Mouse (Mus musculus) liver, embryonic 13.5 days (tissue): ENCODE data around the gene Cd247. TPM values are rescaled to one million over a fixed set of nuclear protein-coding genes. Genes with fewer than 3 reads are reported as not detected.

Experiments used
- ATAC-seq: fragments of 200-750 bp; cut with Nextera tagmentation; 2 replicates; pipeline ENCODE4 v1.8.0; 2017; ENCODE audit warnings: low read depth, mild to moderate bottlenecking, moderate number of reproducible peaks, moderate library complexity
- DNase-seq: peaks from one replicate; pipeline ENCODE4 v3.0.0; 2022
- H3K27ac ChIP-seq: fragments of 300-500 bp; sonication (generic); 2 replicates; pipeline ENCODE4 v1.5.1; 2015; ENCODE audit warnings: moderate library complexity, mild to moderate bottlenecking, inconsistent platforms
- H3K27me3 ChIP-seq: fragments of 300-500 bp; sonication (generic); 2 replicates; pipeline ENCODE4 v1.6.1; 2015; ENCODE audit warnings: mild to moderate bottlenecking, inconsistent platforms
- H3K36me3 ChIP-seq: fragments of 300-500 bp; sonication (generic); 2 replicates; pipeline ENCODE4 v1.6.1; 2015; ENCODE audit warnings: mild to moderate bottlenecking, inconsistent platforms
- H3K4me1 ChIP-seq: fragments of 300-500 bp; sonication (generic); replicated peaks from 2 replicates; pipeline ENCODE4 v1.6.1; 2015; ENCODE audit warnings: inconsistent platforms
- H3K4me2 ChIP-seq: fragments of 300-500 bp; sonication (generic); 2 replicates; pipeline ENCODE4 v1.6.1; 2015; ENCODE audit warnings: inconsistent platforms, mild to moderate bottlenecking, moderate library complexity
- H3K4me3 ChIP-seq: fragments of 300-500 bp; sonication (generic); replicated peaks from 2 replicates; pipeline ENCODE4 v1.5.1; 2015; ENCODE audit warnings: mild to moderate bottlenecking, inconsistent platforms
- H3K9ac ChIP-seq: fragments of 300-500 bp; sonication (generic); 2 replicates; pipeline ENCODE4 v1.6.1; 2015; ENCODE audit warnings: mild to moderate bottlenecking, inconsistent platforms
- H3K9me3 ChIP-seq: fragments of 300-500 bp; sonication (generic); replicated peaks from 2 replicates; pipeline ENCODE4 v1.6.1; 2016; ENCODE audit warnings: inconsistent platforms
- WGBS: fragments of 180-500 bp; shearing (Covaris S2); methylation state at CpG from one replicate; pipeline ENCODE4 v1.1.7; 2015; ENCODE audit not compliant: insufficient replicate concordance; 5-methylcytosine and 5-hydroxymethylcytosine counted together
- polyA plus RNA-seq: library from polyadenylated mRNA; unstranded; fragments of >200 nt; fragmentation: Nextera tagmentation; extraction: Ambion mirVana; gene quantifications from 2 replicates; pipeline ENCODE4 v1.2.1, GENCODE M21; 2015

Gene Cd247
- polyA plus RNA-seq, 1 experiment from 2014 or later = 0.30 TPM

DNA sequence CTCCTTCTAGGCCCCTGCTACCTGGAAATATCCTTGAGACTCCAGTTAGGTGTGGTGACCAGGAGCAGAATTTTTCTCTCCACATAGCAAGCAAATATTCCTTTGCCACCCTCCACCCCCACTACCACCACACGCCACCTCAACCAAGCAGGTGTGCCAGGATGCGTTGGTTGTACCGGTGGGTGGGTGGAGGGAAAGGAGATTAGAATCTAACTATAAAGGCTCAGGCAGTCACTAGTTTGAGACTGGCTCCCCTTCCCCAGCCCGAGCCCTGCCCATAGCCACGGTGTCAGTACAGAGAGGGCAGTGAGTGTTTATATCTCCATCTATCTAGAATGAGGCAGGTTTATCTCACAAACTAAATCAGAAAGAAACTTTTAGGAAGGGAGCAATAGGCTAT lies 39.7 kb downstream of the Cd247 start:
- Histone ChIP-seq H3K4me3 (no peak overlapping the region), H3K9me3 (no peaks in the 10 kb centered on the region), H3K27ac (no peak overlapping the region), H3K4me2 (no peak overlapping the region), H3K36me3 (no peaks in the 10 kb centered on the region), H3K9ac (no peak overlapping the region), H3K27me3 (no peaks in the 10 kb centered on the region), H3K4me1 (no peaks in the 10 kb centered on the region)
- WGBS = 68% methylated on average over 5 of the region's 5 CpGs
- ATAC-seq (no peak), DNase-seq (no peak)

DNA sequence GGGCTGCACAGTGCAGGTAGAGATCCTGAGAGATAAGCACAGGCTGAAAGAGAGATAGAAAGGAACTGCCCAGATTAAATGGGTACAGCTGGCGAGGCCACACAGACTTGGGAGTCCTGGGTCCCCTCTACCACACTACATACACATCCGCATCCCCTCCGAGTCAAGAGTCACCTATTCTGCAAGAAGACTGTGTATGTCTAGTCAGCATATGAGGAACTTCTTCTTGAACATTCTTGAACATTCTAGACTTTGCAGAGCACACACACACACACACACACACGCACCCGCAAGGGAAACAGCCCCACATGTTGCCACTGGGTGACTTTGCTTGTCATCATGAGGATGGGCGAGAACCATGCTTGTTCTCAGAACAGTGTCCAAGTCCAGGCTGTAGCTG lies 40.1 kb downstream of the Cd247 start:
- Histone ChIP-seq H3K4me2 (no peak overlapping the region), H3K36me3 (no peaks in the 10 kb centered on the region), H3K27me3 (no peaks in the 10 kb centered on the region), H3K27ac (no peak overlapping the region), H3K9ac (no peak overlapping the region), H3K4me1 (no peaks in the 10 kb centered on the region), H3K4me3 (no peak overlapping the region), H3K9me3 (no peaks in the 10 kb centered on the region)
- no peak for ATAC-seq
- 72% methylated on average over 6 of the region's 6 CpGs for WGBS
- no peak for DNase-seq

DNA sequence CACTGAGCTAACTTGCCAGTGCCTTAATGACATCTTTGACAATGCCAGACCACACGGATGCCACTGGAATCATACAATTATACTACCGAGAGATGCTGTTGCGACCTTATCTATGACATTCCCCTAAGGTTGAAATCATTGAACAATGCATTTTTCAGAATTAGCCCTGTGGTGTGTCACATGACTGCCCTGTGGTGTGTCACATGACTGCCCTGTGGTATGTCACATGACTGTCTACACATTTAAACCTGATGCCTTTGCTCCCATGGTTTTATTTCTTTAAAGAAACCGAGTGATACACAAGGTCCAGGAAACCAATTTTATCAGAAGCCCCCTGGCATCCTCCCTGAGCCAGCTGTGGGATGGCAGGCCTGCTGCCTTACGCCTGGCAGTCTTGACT lies 41.4 kb downstream of the Cd247 start:
- DNase-seq (no peak), ATAC-seq (no peak)
- H3K4me2 ChIP-seq = no peak overlapping the region
- no peak overlapping the region for H3K4me3 ChIP-seq
- no peaks in the 10 kb centered on the region for H3K9me3 ChIP-seq
- 76% methylated on average over 5 of the region's 5 CpGs for WGBS
- H3K27ac ChIP-seq = no peak overlapping the region
- no peaks in the 10 kb centered on the region for H3K36me3 ChIP-seq
- H3K27me3 ChIP-seq = no peaks in the 10 kb centered on the region
- H3K4me1 ChIP-seq = peaks cover 6% of the 10 kb centered on the region; the same call in 1 of the 2 replicates
- no peak overlapping the region for H3K9ac ChIP-seq

DNA sequence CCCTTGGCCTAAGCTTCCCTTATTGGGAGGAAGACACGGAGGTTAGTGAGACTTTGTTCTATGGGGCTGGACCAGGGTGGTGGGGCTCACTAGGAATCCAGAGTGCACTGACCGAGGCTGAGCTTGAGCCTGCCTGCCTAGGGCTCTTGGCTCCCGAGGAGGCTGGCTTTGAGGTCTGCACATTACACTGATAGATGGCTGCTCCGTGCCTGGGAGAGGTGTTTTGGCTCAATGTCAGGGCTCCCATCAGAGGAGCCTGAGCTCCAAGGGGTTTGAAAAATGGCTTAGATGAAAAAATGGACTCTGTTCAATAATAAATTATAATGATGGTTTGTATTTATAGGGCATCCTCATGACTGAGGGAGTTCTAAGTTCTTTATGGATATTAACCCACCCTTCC lies 44.8 kb downstream of the Cd247 start:
- Histone ChIP-seq H3K9ac (no peak overlapping the region), H3K9me3 (no peaks in the 10 kb centered on the region), H3K27ac (no peak overlapping the region), H3K27me3 (0 out of 2 replicates have a peak, but pooled peaks cover 8% of the 10 kb centered on the region), H3K4me1 (peaks cover 6% of the 10 kb centered on the region; the same call in 1 of the 2 replicates), H3K36me3 (no peaks in the 10 kb centered on the region), H3K4me2 (no peak overlapping the region), H3K4me3 (no peak overlapping the region)
- whole genome bisulfite sequencing = 50% methylated on average over 4 of the region's 4 CpGs
- DNase-seq (no peak), ATAC-seq (no peak)

- DNase-seq (no peak), ATAC-seq (no peak)
- Histone ChIP-seq H3K4me2 (0 out of 2 replicates have a peak overlapping the region, but pooled peaks have one; percentile 8), H3K4me1 (peaks cover 6% of the 10 kb centered on the region; the same call in 1 of the 2 replicates), H3K9me3 (no peaks in the 10 kb centered on the region), H3K27me3 (peaks cover 11% of the 10 kb centered on the region), H3K36me3 (no peaks in the 10 kb centered on the region), H3K4me3 (no peak overlapping the region), H3K9ac (no peak overlapping the region), H3K27ac (no peak overlapping the region)
- WGBS = 37% methylated on average over 17 of the region's 17 CpGs
These were observed 45.6 kb downstream of the Cd247 start for GRCm38 (mm10) chr1:165833910-165834632.

GRCm38 (mm10) chr1:165834633-165834975 lies 46.1 kb downstream of the Cd247 start:
- Histone ChIP-seq H3K4me1 (peaks cover 6% of the 10 kb centered on the region; the same call in 1 of the 2 replicates), H3K9ac (no peak overlapping the region), H3K36me3 (no peaks in the 10 kb centered on the region), H3K9me3 (no peaks in the 10 kb centered on the region), H3K4me2 (0 out of 2 replicates have a peak overlapping the region, but pooled peaks have one; percentile 8), H3K27ac (no peak overlapping the region), H3K27me3 (peaks cover 17% of the 10 kb centered on the region), H3K4me3 (no peak overlapping the region)
- no peak for DNase-seq
- no peak for ATAC-seq
- WGBS = 65% methylated on average over 12 of the region's 12 CpGs

GRCm38 (mm10) chr1:165836461-165836860 lies 48.0 kb downstream of the Cd247 start:
- 48% methylated on average over 6 of the region's 6 CpGs for WGBS
- ATAC-seq (no peak), DNase-seq (no peak)
- Histone ChIP-seq H3K27ac (no peak overlapping the region), H3K4me2 (no peak overlapping the region), H3K9ac (no peak overlapping the region), H3K9me3 (no peaks in the 10 kb centered on the region), H3K4me3 (no peak overlapping the region), H3K36me3 (no peaks in the 10 kb centered on the region), H3K4me1 (peaks cover 15% of the 10 kb centered on the region), H3K27me3 (peaks cover 35% of the 10 kb centered on the region)

GRCm38 (mm10) chr1:165837546-165837945 lies 49.1 kb downstream of the Cd247 start:
- Histone ChIP-seq H3K4me3 (no peak overlapping the region), H3K9me3 (no peaks in the 10 kb centered on the region), H3K4me2 (no peak overlapping the region), H3K27ac (no peak overlapping the region), H3K27me3 (peaks cover 44% of the 10 kb centered on the region), H3K4me1 (peaks cover 15% of the 10 kb centered on the region), H3K36me3 (no peaks in the 10 kb centered on the region), H3K9ac (no peak overlapping the region)
- WGBS = 42% methylated on average over 8 of the region's 8 CpGs
- DNase-seq (no peak), ATAC-seq (no peak)

DNA sequence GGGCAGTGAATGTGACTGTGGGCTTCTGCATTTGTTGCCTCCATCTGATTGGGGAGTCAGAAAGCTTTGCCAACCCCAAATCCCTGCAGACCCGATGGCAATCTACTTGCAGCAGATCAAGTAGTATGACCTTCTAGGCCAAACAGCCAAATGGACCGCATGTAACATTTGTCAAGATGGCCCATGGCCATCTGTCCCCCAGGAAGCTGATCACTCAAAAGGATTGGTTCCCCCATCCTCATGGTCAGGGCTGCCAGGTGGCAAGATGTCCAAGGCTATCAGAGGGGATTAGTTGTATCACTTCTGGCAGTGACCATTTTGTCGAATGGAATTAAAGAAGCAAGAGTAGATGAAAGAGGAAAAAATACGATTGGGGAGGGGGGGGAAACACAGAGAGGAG lies 50.7 kb downstream of the Cd247 start:
- Histone ChIP-seq H3K4me3 (no peak overlapping the region), H3K9me3 (no peaks in the 10 kb centered on the region), H3K4me1 (peaks cover 17% of the 10 kb centered on the region), H3K27me3 (peaks cover 61% of the 10 kb centered on the region), H3K36me3 (no peaks in the 10 kb centered on the region), H3K9ac (no peak overlapping the region), H3K27ac (no peak overlapping the region), H3K4me2 (no peak overlapping the region)
- DNase-seq (no peak), ATAC-seq (no peak)
- WGBS = 62% methylated on average over 4 of the region's 4 CpGs

- H3K4me2 ChIP-seq = peak overlapping the region; percentile 67
- no peak for DNase-seq
- peak overlapping the region; percentile 56 for H3K9ac ChIP-seq
- no peaks in the 10 kb centered on the region for H3K9me3 ChIP-seq
- 11% methylated on average over 31 of the region's 31 CpGs for WGBS
- peak; percentile 37; the same call in 1 of the 2 replicates for ATAC-seq
- no peaks in the 10 kb centered on the region for H3K36me3 ChIP-seq
- H3K27me3 ChIP-seq = peaks cover 76% of the 10 kb centered on the region
- peaks cover 30% of the 10 kb centered on the region for H3K4me1 ChIP-seq
- H3K4me3 ChIP-seq = peak overlapping the region; percentile 37
- H3K27ac ChIP-seq = no peak overlapping the region
These were observed 52.2 kb downstream of the Cd247 start for GRCm38 (mm10) chr1:165840548-165841230.

DNA sequence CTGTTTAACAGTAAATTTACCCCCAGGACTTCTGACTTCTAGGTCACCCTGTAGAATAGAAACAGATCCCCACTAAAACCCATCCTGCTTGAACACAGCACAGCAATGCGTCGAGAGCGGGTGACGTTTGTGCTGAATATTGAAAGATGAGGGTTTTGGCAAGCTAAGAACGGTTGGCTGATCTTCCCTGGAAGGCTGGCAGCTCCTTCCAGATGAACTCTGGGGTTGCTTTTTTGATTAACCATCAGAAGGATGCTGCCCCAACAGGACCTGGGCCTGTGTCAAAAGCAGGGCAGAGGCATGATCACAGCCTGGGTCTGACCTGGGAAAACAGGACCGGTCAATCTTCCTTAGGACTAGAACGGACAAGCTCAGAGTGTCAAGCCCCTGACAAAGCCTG lies 53.7 kb downstream of the Cd247 start:
- Histone ChIP-seq H3K9me3 (no peaks in the 10 kb centered on the region), H3K27me3 (peaks cover 81% of the 10 kb centered on the region), H3K9ac (no peak overlapping the region), H3K27ac (no peak overlapping the region), H3K4me2 (no peak overlapping the region), H3K36me3 (no peaks in the 10 kb centered on the region), H3K4me1 (peaks cover 34% of the 10 kb centered on the region), H3K4me3 (no peak overlapping the region)
- 86% methylated on average over 7 of the region's 7 CpGs for WGBS
- ATAC-seq (no peak), DNase-seq (no peak)

- Histone ChIP-seq H3K36me3 (no peaks in the 10 kb centered on the region), H3K9me3 (no peaks in the 10 kb centered on the region), H3K27ac (no peak overlapping the region), H3K4me3 (no peak overlapping the region), H3K27me3 (peaks cover 81% of the 10 kb centered on the region), H3K4me1 (peaks cover 37% of the 10 kb centered on the region), H3K4me2 (no peak overlapping the region), H3K9ac (no peak overlapping the region)
- DNase-seq = no peak
- WGBS = 65% methylated on average over 3 of the region's 3 CpGs
- ATAC-seq = no peak
These were observed 55.1 kb downstream of the Cd247 start for GRCm38 (mm10) chr1:165843586-165843985.
